Mouse (Mus musculus): ENCODE data around the gene Rasal3.

DNA sequence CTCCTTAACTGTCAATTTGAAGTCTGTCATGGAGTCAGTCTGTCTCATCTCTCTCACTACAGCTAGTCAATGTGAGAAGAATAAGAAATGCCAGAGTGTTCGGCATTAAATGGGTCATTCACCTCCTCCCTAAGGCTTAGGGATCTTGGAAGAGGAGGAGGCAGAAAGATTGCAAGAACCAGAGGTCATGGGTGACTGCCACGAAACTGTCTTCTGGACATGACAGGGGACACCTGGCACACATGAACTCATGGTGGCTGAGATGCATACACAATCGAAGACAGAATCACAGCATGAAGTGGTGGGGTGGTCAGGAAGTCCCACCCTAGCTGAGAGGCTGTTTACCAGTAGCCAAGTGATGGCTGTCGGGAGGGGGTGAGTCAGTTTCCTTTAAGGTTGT is 30.9 kb upstream of the Rasal3 start:
- TF ChIP-seq CTCF (IDR thresholded peaks at IDR 0.05; ENCODE audit: low read depth) (no peak), EP300 (IDR thresholded peaks at IDR 0.05; ENCODE audit: low read depth) (no peak)

Data from heart, postnatal 0 days (tissue).